Mouse (Mus musculus) neutrophil, adult 59 days (primary cell): ENCODE measurements around the gene Atp13a1. TPM values are rescaled to one million over a fixed set of nuclear protein-coding genes. Genes with fewer than 3 reads are reported as not detected.

Source experiments
- total RNA-seq, 2 experiments: library from RNA; stranded (reverse); gene quantifications; 1 replicate in 1 of 2; 2 replicates in 1 of 2; pipeline ENCODE4 v1.2.4; 2023

Atp13a1 gene
- 10 to 100 TPM; 25.0 to 29.1 TPM for total RNA-seq

DNA sequence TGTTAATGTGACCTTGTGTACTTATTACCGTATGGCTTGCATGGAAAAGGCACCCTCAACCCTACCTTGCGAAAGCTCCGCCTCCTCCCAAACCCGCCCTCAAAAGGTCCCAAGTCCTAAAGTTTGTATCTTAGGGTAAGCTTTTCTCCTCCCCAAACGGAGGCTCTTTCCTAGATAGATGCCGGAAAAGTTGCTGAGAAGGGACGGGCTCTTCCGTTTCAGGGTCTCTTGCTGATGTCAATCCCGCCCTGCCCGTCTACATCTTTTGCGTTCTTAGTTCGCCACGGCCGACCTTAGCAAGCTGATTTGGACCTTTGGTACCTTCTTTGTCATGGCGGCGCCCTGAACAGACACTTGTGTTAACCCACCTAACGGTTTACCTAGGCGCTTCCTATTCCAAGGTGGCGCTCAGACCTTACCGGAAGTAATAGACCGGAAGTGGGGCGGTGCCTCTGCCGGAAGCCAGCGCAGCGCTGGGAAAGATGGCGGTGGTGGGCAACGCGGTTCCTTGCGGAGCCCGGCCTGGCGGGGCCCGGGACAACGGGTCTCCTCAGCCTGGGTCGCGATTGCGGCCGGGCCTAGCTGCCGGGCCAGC lies at the start of gene Atp13a1, which contains the start of gene Zfp866:
Atp13a1 (plus strand) TSS at position 391 of the 595 bp plus-strand sequence.
Zfp866 (minus strand) TSS at position 406 of the 595 bp plus-strand sequence.

DNA sequence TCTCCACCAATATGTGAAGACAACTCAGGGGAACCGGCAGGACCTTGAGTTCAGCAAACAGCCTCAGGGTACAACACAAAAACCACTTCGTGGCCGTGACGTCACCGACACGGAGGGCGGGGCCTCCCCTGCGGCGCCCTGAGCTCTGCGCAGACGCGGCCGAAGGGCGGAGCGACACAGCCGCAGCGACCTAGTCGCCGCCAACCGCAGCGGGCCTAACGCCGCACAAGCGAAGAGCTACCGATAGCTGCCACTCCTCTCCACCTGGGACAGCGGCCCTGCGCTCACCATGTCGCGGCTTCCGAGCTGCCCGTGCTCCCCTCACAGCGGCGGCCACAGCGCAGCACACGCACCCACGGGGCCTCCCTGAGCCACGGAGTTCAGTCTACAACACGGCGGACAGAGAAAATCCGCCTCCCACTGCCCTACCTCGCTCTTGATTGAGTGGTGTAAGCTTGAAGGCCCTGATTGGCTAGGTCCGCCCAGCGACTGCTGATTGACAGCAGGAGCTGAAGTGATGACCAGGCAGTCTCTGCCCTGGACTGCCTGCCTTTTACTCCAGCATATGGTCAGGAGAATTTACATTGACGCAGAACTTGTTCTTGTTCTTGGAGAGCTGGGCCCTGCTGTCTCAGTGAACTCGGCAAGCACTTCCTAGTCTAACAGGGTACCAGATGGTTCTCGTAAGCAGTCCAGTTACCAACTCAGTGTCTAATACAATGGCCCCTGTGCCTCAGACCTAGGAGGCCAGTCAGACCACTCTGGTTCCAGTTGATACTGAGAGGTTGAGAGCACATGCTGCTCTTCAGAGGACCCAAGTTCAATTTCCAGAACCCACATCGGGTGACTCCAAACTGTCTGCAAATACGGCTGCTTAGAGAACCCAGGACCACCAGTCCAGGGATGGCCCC lies 41.2 kb upstream of the Atp13a1 start, which contains the start of gene Zfp963:
Zfp963 (minus strand) TSS at position 427 of the 911 bp plus-strand sequence.

DNA sequence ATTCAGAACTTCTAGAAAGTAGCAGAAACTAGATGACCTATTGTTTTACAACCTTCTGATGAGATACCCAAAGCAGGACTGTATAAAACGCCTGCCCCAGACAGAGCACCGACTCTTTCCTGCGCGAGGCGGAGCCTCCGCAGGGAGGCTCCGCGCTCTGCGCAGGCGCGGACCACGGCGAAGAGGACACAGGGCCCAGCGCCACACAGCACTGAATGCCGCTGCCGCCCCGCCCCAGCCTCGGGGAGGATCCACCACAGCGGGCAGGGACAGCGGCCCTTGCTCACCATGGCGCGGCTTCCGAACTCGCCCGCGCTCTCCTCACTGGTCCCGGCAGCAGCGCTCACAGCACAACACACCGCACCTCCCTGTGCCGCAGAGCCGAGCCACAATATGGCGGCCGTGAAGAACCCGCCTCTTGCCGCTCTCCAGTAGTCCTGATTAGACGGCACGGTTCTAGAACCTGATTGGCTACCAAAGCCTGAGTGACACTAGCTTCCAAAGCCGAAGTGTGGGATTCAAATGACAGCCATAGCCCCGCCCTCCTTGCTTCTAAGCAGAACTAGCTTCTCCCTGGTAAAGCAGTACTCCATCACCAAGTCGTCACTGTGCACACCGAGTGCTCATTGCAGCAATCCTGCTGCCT lies 16.3 kb upstream of the Atp13a1 start, which contains the start of gene Gm20422:
Gm20422 (minus strand) TSS at position 384 of the 646 bp plus-strand sequence.

DNA sequence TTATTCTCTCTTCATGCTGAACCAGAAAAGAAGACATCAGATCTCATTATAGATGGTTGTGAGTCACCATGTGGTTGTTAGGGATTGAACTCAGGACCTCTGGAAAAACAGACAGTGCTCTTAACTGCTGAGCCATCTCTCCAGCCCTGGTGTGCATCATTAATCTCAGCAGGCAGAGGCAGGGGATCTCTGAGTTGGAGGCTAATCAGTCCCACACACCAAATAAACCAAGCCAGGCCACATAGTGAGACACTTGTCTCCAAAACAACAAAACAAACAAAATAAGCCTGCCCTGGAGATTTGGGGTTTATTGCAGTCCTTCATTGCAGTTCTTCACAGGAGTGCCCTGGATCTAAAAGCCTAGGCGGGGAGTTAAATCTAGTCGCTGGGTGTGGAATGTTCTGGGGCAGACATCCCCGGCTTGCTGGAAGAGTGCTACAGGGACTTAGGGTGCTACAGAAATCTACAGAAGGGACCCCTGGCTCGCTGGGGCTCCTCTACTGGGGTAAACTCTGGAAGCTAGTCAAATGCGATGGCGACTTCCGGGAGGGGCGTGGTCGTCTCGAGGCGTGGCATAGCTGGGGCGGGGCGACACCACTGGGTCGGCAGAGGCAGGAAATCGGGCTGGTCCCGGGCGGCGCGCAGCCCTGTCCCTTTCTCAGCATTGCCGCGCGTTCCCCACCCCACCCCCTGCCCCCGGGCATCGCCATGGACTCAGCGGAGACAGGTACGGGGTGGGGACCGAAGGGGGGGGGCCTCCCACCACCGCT lies 17.3 kb downstream of the Atp13a1 start, which contains the start of gene Gmip:
Gmip (plus strand) TSS at position 586 of the 770 bp plus-strand sequence.

DNA sequence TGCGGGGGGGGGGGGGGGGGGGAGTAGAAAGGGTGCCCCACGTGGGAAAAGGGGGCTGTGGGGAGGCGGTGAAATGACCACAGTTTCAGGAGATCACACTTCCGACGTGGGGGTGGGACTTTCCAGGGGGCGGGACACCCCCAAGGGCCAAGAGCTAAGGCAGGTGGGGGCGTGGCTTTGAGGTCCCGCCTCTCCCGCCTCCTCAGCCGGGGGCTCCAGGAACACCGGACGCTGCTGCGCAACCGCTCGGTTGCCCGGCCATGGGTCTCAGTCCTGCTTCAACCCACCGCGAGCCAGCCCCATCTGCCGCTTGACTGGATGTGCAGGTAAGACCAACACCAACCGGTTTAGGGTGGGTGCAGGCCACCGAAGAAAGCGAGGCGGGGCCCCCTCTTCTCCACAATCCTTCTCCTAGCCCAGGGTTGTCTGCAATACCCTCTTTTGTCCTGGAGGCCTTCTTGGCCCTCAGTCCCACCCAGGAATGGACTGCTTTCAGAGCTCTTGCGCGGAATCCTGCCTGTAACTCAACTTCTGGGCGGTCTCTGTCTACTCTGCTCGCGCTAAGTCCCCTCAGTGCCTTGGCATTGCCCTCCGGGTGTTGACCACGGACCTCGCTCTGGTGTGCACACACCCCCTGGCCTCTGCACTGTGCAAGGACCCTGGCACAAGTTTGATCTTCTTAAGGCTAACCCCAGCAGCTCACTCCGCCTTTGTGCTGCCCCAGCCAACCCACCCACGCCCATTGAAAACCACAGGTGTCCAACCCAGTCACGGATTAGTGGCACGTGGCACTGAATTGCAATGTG lies 31.6 kb downstream of the Atp13a1 start, which contains the start of gene Lpar2:
Lpar2 (plus strand) TSS at position 44 of the 806 bp plus-strand sequence.

DNA sequence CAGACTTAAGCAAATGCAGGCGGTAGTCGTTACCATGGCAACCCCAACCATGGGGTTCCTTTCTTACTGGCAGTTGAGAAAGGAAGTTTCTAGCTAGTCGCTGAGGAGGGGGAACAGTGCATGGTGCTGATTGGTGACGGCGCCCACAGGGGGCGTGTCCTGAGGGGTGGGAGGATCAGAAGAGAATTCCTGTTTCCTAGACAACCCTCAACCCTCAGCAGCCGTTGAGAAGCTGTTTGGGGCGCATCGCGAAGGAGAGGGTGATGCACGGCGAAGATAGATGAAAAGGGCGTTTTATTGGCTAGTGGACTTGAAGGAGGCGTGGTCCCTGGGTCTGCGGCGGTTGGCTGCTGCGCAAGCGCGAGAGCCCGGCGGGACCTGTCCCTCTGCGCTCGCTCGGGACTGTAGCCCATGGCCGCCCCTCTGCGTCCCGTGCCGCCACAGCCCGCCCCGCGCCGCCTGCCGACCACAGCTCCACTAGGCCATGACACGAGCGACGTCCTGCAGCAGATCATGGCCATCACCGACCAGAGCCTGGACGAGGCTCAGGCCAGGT lies 41.4 kb downstream of the Atp13a1 start, which contains the start of gene Pbx4:
Pbx4 (plus strand) TSS at position 194 of the 556 bp plus-strand sequence.

Other genes starting within 250 kb of the Atp13a1 start
- gene Zfp868, start 165.6 kb upstream of the Atp13a1 start, total RNA-seq: 10 to 100 TPM; 23.3 to 27.1 TPM
- gene Zfp964, start 136.7 kb upstream of the Atp13a1 start, total RNA-seq: under 1 TPM; 0.09 to 0.15 TPM
- gene Zfp869, start 80.4 kb upstream of the Atp13a1 start, total RNA-seq: 10 to 100 TPM; 21.2 to 23.3 TPM
- 1 to 10 TPM; 2.5 to 2.8 TPM for gene Zfp963, start 41.2 kb upstream of the Atp13a1 start, total RNA-seq
- gene Gm20422, start 16.3 kb upstream of the Atp13a1 start, total RNA-seq: not detected
- gene Zfp866, start within 50 bp of the Atp13a1 start, total RNA-seq: 10 to 100 TPM; 13.4 to 14.8 TPM
- 100 to 1,000 TPM; 409 to 453 TPM for gene Gmip, start 17.5 kb downstream of the Atp13a1 start, total RNA-seq
- 1 to 10 TPM; 3.1 to 3.6 TPM for gene Lpar2, start 31.3 kb downstream of the Atp13a1 start, total RNA-seq
- 1 to 10 TPM; 1.1 to 2.9 TPM for gene Pbx4, start 41.3 kb downstream of the Atp13a1 start, total RNA-seq
- gene Cilp2, start 96.5 kb downstream of the Atp13a1 start, total RNA-seq: not detected
- gene Tssk6, start 111.0 kb downstream of the Atp13a1 start, total RNA-seq: 1 to 10 TPM in 1 of 2 experiments, under 1 TPM in 1; 0.53 to 1.1 TPM
- 10 to 100 TPM; 57.7 to 58.4 TPM for gene Ndufa13, start 111.4 kb downstream of the Atp13a1 start, total RNA-seq
- gene Yjefn3, start 111.5 kb downstream of the Atp13a1 start, total RNA-seq: not detected
- gene Gatad2a, start 205.2 kb downstream of the Atp13a1 start, total RNA-seq: 10 to 100 TPM; 65.9 to 67.4 TPM